Mouse (Mus musculus) midbrain, embryonic 11.5 days (tissue): Measurements from ENCODE around the gene AW551984. TPM values are rescaled to one million over a fixed set of nuclear protein-coding genes. Genes with fewer than 3 reads are reported as not detected.

Source experiments
- ATAC-seq: fragments of 200-750 bp; cut with Nextera tagmentation; 2 replicates; pipeline ENCODE4 v1.8.0; 2017; ENCODE audit warnings: moderate TSS enrichment, moderate library complexity; ENCODE audit not compliant: low FRiP score
- DNase-seq: peaks from one replicate; pipeline ENCODE4 v3.0.0; 2015; ENCODE audit warnings: low spot score; ENCODE audit errors: missing footprints
- H3K27ac ChIP-seq: fragments of 300-500 bp; sonication (generic); 2 replicates; pipeline ENCODE4 v1.5.1; 2014; ENCODE audit warnings: low read depth, low read length
- H3K27me3 ChIP-seq: fragments of 300-500 bp; sonication (generic); 2 replicates; pipeline ENCODE4 v1.6.1; 2014; ENCODE audit warnings: mild to moderate bottlenecking, low read length, moderate library complexity, mixed read lengths; ENCODE audit not compliant: control insufficient read depth, insufficient read depth
- H3K36me3 ChIP-seq: fragments of 300-500 bp; sonication (generic); 2 replicates; pipeline ENCODE4 v1.6.1; 2014; ENCODE audit warnings: mild to moderate bottlenecking, low read length, moderate library complexity, mixed read lengths; ENCODE audit not compliant: control insufficient read depth, insufficient read depth
- H3K4me1 ChIP-seq: fragments of 300-500 bp; sonication (generic); 2 replicates; pipeline ENCODE4 v1.6.1; 2014; ENCODE audit warnings: low read length; ENCODE audit not compliant: control insufficient read depth, insufficient read depth
- H3K4me2 ChIP-seq: fragments of 300-500 bp; sonication (generic); 2 replicates; pipeline ENCODE4 v1.6.1; 2014; ENCODE audit warnings: mild to moderate bottlenecking, moderate library complexity
- H3K4me3 ChIP-seq: fragments of 300-500 bp; sonication (generic); 2 replicates; pipeline ENCODE4 v1.5.1; 2014; ENCODE audit warnings: low read depth, low read length
- H3K9ac ChIP-seq: fragments of 300-500 bp; sonication (generic); 2 replicates; pipeline ENCODE4 v1.6.1; 2014; ENCODE audit warnings: low read length
- H3K9me3 ChIP-seq: fragments of 300-500 bp; sonication (generic); 2 replicates; pipeline ENCODE4 v1.6.1; 2016; ENCODE audit warnings: low read length; ENCODE audit not compliant: control insufficient read depth
- WGBS: fragments of 180-500 bp; shearing (Covaris S2); extraction: QIAGEN DNeasy Blood & Tissue Kit; methylation state at CpG from one replicate; pipeline ENCODE4 v1.1.7; 2014; 5-methylcytosine and 5-hydroxymethylcytosine counted together
- polyA plus RNA-seq: library from polyadenylated mRNA; unstranded; fragments of >200 nt; fragmentation: Nextera tagmentation; extraction: Ambion mirVana; gene quantifications from 2 replicates; pipeline ENCODE4 v1.2.1, GENCODE M21; 2014

AW551984 gene
- polyA plus RNA-seq, 1 experiment from 2014 or later: 12.2 TPM

GRCm38 (mm10) chr9:39550806-39551205 is 53.4 kb downstream of the AW551984 start:
- WGBS: 84% methylated on average over 5 of the region's 5 CpGs
- no peak for DNase-seq

More at GRCm38 (mm10) chr9:39550806-39551205, 53.4 kb downstream of the AW551984 start:
- no peaks in the 10 kb centered on the region for H3K4me1 ChIP-seq
- no peak overlapping the region for H3K9ac ChIP-seq
- no peaks in the 10 kb centered on the region for H3K27me3 ChIP-seq
- H3K9me3 ChIP-seq: no peaks in the 10 kb centered on the region
- H3K4me2 ChIP-seq: no peak overlapping the region
- no peak overlapping the region for H3K4me3 ChIP-seq
- ATAC-seq: no peak
- H3K27ac ChIP-seq: no peak overlapping the region
- no peaks in the 10 kb centered on the region for H3K36me3 ChIP-seq

Other genes with a start within 250 kb of the AW551984 start
- not detected in 2 replicates for gene Olfr951, start 217.0 kb downstream of the AW551984 start, polyA plus RNA-seq
- gene Olfr952, start 177.3 kb downstream of the AW551984 start, polyA plus RNA-seq: not detected in 2 replicates
- gene Olfr954, start 147.7 kb downstream of the AW551984 start, polyA plus RNA-seq: not detected in 2 replicates
- not detected in 2 replicates for gene Olfr955, start 132.5 kb downstream of the AW551984 start, polyA plus RNA-seq
- not detected in 2 replicates for gene Olfr44, start 110.4 kb downstream of the AW551984 start, polyA plus RNA-seq
- not detected in 2 replicates for gene Olfr957, start 88.6 kb downstream of the AW551984 start, polyA plus RNA-seq
- gene Olfr958, start 50.3 kb downstream of the AW551984 start, polyA plus RNA-seq: not detected in 2 replicates
- not detected in 2 replicates for gene Olfr959, start 28.8 kb downstream of the AW551984 start, polyA plus RNA-seq
- gene Olfr148, start 6.3 kb upstream of the AW551984 start, polyA plus RNA-seq: not detected in 2 replicates
- not detected in 2 replicates for gene Olfr960, start 17.0 kb upstream of the AW551984 start, polyA plus RNA-seq
- gene Olfr961, start 40.7 kb upstream of the AW551984 start, polyA plus RNA-seq: not detected in 2 replicates
- not detected in 2 replicates for gene Olfr963, start 62.8 kb upstream of the AW551984 start, polyA plus RNA-seq
- 0.07 TPM in 1 of 2 replicates, not detected in the other for gene Olfr149, start 102.7 kb upstream of the AW551984 start, polyA plus RNA-seq
- gene Olfr965, start 107.0 kb upstream of the AW551984 start, polyA plus RNA-seq: not detected in 2 replicates
- gene Olfr150, start 126.6 kb upstream of the AW551984 start, polyA plus RNA-seq: not detected in 2 replicates
- gene Olfr967, start 141.8 kb upstream of the AW551984 start, polyA plus RNA-seq: not detected in 2 replicates
- not detected in 2 replicates for gene Olfr968, start 178.8 kb upstream of the AW551984 start, polyA plus RNA-seq
- gene Olfr969, start 186.5 kb upstream of the AW551984 start, polyA plus RNA-seq: not detected in 2 replicates
- gene Olfr970, start 204.5 kb upstream of the AW551984 start, polyA plus RNA-seq: not detected in 2 replicates
- not detected in 2 replicates for gene Olfr971, start 232.5 kb upstream of the AW551984 start, polyA plus RNA-seq